Mouse (Mus musculus): ENCODE measurements around the gene Ssx9. TPM values are rescaled to one million over a fixed set of nuclear protein-coding genes. Genes with fewer than 3 reads are reported as not detected.
"Not testable (repeated sequence)": the region's sequence is repeated elsewhere in the genome, so short reads cannot be mapped to it uniquely, and the experiment has no call there.

Ssx9 gene
- not detected in 2 replicates for polyA plus RNA-seq (2015; fragmentation: Nextera tagmentation; extraction: Ambion mirVana)

DNA sequence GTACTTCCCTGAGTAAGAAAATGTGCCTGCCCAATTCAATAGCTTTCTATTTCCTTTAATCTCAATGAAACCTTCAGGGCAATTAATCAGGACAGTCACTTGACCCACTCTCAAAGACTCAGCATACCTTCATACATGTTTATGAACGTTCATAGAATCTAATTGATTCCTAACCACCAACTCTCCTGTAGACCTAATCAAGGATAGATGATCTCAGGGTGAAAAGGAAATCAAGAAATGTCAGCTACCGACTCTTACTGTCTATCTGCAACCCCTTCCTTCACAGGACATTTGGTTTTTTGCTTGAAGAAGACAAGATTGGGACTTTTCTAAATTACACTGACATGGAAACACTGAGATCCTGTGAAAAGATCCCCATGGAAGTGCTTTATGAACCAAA, at the start of gene Ssx9:
Ssx9 (plus strand) TSS at position 301 of the 400 bp plus-strand sequence.
- not testable (repeated sequence) for ATAC-seq (ENCODE audit: insufficient number of reproducible peaks, low FRiP score, low TSS enrichment, low read depth); H3K27ac ChIP-seq; H3K9ac ChIP-seq; H3K4me2 ChIP-seq; H3K9me3 ChIP-seq; H3K4me3 ChIP-seq; H3K4me1 ChIP-seq; H3K27me3 ChIP-seq; H3K36me3 ChIP-seq
- WGBS: 55% methylated on average over 2 of the region's 2 CpGs

DNA sequence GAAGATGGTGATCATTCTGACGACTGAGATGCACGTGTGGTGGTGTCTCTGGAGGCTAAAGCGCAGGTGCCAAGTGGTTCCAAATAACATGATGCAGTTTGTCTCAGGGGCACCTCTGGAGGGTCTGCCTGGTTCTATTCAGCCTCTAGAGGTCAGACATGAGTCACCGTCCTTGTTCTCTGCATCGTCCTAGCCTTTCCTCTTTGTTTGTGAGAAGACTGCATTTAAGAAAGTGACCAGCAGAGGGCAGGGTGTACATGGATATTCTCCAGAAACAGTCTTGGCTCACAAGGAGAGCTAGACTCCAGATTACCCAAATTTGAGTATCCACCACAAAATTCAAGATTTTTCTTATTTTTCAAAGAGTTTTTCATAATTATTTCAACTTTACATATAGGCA, 15.3 kb upstream of the Ssx9 start:
- ATAC-seq (ENCODE audit: insufficient number of reproducible peaks, low FRiP score, low TSS enrichment, low read depth): no peak
- no peaks in the 10 kb centered on the region for H3K9me3 ChIP-seq
- H3K4me3 ChIP-seq: no peak overlapping the region
- H3K4me2 ChIP-seq: no peak overlapping the region
- H3K9ac ChIP-seq: no peak overlapping the region
- no peak overlapping the region for H3K27ac ChIP-seq
- 48% methylated on average over 5 of the region's 5 CpGs for WGBS
- H3K4me1 ChIP-seq: no peaks in the 10 kb centered on the region
- no peaks in the 10 kb centered on the region for H3K27me3 ChIP-seq
- no peaks in the 10 kb centered on the region for H3K36me3 ChIP-seq

DNA sequence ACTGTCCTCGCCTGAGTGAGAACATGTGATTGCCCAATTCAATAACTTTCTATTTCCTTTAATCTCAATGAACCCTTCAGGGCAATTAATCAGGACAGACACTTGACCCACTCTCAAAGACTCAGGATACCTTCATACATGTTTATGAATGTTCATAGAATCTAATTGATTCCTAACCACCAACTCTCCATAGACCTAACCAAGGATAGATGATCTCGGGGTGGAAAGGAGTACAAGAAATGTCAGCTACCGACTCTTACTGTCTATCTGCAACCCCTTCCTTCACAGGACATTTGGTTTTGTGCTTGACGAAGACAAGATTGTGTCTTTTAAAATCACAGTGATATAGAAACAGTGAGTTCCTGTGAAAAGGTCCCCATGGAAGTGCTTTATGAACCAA, 55.2 kb downstream of the Ssx9 start, which contains the start of gene Ssxb5:
Ssxb5 (plus strand) TSS at position 301 of the 400 bp plus-strand sequence.
- H3K4me3 ChIP-seq; H3K27ac ChIP-seq; H3K4me2 ChIP-seq; ATAC-seq (ENCODE audit: insufficient number of reproducible peaks, low FRiP score, low TSS enrichment, low read depth); H3K9ac ChIP-seq; H3K36me3 ChIP-seq; H3K4me1 ChIP-seq; H3K27me3 ChIP-seq; H3K9me3 ChIP-seq: not testable (repeated sequence)
- WGBS: 79% methylated on average over 4 of the region's 4 CpGs

Other genes with a start within 250 kb of the Ssx9 start
- gene Gm14459, start 223.5 kb upstream of the Ssx9 start, polyA plus RNA-seq (2015; fragmentation: Nextera tagmentation; extraction: Ambion mirVana): not detected in 2 replicates
- not detected in 2 replicates for gene Ssxb6, start 200.2 kb upstream of the Ssx9 start, polyA plus RNA-seq (2015; fragmentation: Nextera tagmentation; extraction: Ambion mirVana)
- gene Ssxb3, start 156.6 kb upstream of the Ssx9 start, polyA plus RNA-seq (2015; fragmentation: Nextera tagmentation; extraction: Ambion mirVana): not detected in 2 replicates
- not detected in 2 replicates for gene Ssxb8, start 57.6 kb upstream of the Ssx9 start, polyA plus RNA-seq (2015; fragmentation: Nextera tagmentation; extraction: Ambion mirVana)
- gene Ssxb5, start 55.3 kb downstream of the Ssx9 start, polyA plus RNA-seq (2015; fragmentation: Nextera tagmentation; extraction: Ambion mirVana): not detected in 2 replicates
- not detected in 2 replicates for gene Gm6592, start 95.6 kb downstream of the Ssx9 start, polyA plus RNA-seq (2015; fragmentation: Nextera tagmentation; extraction: Ambion mirVana)
- gene Gm5751, start 125.8 kb downstream of the Ssx9 start, polyA plus RNA-seq (2015; fragmentation: Nextera tagmentation; extraction: Ambion mirVana): not detected in 2 replicates
- 3.2 and 4.4 TPM in 2 replicates for gene B630019K06Rik, start 143.9 kb downstream of the Ssx9 start, polyA plus RNA-seq (2015; fragmentation: Nextera tagmentation; extraction: Ambion mirVana)
- not detected in 2 replicates for gene Fthl17b, start 214.5 kb downstream of the Ssx9 start, polyA plus RNA-seq (2015; fragmentation: Nextera tagmentation; extraction: Ambion mirVana)
- gene Fthl17c, start 228.1 kb downstream of the Ssx9 start, polyA plus RNA-seq (2015; fragmentation: Nextera tagmentation; extraction: Ambion mirVana): not detected in 2 replicates
- gene Fthl17d, start 238.3 kb downstream of the Ssx9 start, polyA plus RNA-seq (2015; fragmentation: Nextera tagmentation; extraction: Ambion mirVana): not detected in 2 replicates